Mouse (Mus musculus) layer of hippocampus, adult 18-20 months (tissue): ENCODE measurements around the gene Hcls1. TPM values are rescaled to one million over a fixed set of nuclear protein-coding genes. Genes with fewer than 3 reads are reported as not detected.

Source experiments
- DNase-seq, 2 experiments: peaks; one replicate each; pipeline ENCODE4 v3.0.0; 2022; ENCODE audit warnings: low spot score in 2 of 2
- total RNA-seq, 2 experiments: library from RNA; stranded (reverse); gene quantifications; 2 replicates each; pipeline ENCODE4 v1.2.3; 2021

The Hcls1 gene
- total RNA-seq, 2 experiments from 2014 or later: 3.4 to 4.9 TPM

GRCm38 (mm10) chr16:36929216-36929615 is 5.6 kb upstream of the Hcls1 start:
- no peak for DNase-seq

DNA sequence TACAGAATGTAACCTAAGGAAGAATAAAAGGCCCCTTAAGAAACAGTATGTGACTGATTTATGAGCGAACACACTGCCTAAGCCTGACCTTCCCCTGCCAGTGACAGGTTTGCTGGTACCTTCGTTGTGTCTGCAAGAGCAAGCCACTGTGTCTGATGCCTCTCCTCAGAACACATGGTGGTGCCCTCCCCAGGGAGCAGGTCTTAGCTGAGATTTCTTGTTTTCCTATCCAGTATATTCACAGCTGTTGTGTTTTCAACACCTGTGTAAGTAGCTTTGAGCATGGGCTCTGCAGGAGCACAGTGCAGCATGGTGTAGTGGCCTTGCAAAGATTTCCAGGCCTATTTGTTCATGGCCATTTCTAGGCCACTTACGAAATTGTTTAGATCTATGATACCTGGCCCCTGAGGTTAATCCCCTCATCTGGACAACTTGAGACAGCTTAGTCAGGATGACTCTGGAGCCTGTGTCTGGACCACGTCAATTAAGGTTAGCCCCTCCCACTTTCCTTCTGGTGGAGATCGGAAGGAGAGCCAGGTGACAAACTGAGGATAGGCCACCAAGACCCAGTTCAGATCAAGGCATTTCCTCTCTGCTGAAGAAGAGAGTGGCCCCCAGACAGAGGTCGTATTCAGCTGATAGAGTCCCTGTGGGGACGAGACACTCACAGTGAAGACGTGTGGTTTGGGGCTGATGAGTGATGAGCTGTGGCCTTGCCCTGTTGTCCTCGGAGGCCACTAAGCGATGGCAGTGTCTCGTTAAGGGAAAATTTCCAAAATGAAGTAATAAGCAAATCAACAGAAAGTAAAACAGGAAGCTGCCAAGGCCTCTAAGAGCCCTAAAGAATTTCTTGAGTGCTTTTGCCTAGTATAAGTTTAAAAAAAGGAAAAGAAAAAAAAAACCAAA is 4.3 kb upstream of the Hcls1 start:
- no peak for DNase-seq

DNA sequence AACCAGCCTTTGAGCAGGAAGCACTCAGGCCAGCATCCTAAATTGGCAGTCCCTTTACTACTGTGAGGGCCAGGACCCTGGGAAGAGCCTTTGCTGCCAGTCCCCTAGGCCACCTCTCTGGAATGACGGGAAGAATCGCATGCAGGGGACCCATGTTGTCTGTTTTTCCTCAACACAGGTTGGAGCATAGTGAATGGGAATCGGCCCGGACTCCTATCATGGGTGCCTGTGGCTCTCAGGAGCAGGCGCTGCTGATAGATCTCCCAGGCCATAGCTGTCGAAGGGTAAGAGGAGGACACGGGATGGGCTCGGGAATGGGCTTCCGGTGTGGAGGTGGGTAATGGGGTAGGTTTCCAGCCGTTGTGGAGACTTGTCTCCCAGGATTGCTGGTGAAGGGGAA is 3.4 kb upstream of the Hcls1 start:
- no peak for DNase-seq

DNA sequence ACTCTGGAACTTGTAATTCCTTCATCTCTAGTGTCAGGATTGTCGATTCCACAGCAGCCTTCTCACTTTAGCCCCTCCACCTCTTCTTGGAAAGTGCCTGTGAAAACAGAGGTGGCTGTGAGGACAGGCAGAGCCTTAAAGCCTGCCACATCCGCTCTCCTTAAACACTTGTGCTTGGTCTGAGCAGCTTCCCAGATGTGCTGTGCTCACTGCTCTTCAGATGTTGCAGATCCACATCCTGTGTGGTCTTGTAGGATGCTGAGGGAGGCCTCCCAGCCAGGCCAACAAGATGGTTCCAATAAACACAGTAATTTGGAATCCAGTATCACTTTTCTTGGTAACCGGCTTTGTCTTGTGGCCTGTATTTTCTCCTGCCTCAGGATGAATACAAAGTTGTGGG is 2.8 kb upstream of the Hcls1 start:
- no peak for DNase-seq

DNA sequence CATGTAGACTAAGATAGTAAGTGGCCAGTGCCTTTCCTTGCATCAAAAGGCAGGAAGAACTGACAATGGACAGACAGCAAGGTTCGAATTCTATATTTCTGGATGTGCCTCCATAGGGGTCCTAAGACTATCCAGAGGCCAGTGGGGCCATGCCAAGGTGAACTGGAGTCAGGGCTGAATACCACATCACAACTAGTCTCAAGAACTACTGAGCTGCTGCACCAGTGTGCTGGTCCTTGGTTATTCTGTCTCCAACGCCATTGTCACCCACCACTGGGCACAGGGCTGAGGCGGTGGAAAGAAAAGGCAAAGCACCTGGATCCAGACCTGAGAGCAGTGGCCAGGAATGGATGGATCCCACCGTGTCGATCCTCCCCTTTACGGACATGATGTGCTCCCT is 2.2 kb upstream of the Hcls1 start:
- no peak for DNase-seq

DNA sequence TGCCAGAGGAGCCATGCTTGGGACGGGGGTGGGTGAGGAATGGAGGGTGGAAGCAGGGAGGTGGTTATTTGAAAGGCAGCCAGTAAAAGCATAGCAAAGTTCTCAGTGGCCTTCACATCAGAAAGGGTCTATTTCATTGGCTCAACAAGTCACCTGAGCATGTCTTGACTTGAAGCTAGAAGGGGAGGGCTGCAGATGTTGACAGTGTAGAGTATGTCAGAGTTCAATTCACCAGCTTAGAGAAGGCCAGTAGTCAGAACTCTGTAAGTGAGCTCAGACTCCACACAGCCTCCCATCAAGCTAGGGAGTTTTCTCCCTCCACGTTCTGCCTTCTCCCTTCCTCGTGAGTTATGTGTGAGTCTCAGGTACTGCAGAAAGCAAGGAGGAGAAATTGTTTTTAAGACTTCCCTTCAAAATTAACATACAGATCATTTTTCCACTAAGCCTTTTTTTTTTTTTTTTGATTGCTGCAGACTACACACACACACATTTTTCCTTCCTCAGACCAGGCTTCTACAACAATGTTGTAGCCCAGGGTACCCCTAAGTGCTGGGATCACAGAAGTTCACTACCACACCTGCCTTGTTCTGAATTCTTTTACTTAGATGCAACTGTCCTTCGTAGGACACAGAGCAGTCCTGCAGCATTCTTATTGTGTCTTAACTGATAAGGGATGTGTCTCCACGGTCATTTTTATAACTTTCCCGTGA is 497 bp upstream of the Hcls1 start:
- DNase-seq: no peak

DNA sequence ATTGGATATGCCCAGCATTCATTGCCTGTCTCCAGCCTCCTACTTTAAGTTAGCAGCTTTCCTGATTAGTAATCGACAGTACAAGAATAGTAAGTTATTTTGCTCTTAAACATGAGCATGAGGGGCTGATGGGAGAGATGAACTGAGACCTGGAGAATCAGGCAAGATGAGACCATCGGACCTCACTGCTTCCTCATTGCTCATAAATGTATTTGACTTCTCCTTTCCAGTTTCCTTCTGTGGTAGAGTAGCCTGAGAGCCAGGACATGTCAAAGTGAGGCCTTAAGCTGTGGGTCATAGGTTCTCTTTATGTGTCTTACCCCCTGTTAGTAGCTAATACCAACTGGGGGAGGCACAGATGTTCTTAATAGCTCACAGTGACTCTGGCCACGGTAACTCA is 1.0 kb downstream of the Hcls1 start:
- DNase-seq: no peak

- no peak for DNase-seq
These were observed 6.4 kb downstream of the Hcls1 start for GRCm38 (mm10) chr16:36941137-36941727.

DNA sequence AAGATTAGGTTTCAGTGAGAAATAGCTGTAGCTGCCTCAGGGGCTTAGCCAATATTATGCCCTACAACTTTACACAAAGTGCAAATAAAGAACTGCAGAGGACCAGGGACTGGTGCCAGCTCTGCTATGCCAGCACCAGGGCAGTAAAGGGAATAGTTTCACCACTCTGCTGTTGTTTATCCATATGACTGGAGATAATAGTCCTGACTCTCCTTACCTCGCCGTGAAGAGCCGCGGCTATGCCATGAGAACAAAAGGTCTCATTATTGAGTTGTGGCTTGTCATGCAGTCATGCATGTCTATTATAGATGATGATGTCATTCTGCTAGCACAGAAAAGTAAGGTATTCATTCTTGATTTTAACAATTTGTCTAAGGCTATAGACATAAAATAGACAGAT is 7.1 kb downstream of the Hcls1 start:
- DNase-seq: no peak

DNA sequence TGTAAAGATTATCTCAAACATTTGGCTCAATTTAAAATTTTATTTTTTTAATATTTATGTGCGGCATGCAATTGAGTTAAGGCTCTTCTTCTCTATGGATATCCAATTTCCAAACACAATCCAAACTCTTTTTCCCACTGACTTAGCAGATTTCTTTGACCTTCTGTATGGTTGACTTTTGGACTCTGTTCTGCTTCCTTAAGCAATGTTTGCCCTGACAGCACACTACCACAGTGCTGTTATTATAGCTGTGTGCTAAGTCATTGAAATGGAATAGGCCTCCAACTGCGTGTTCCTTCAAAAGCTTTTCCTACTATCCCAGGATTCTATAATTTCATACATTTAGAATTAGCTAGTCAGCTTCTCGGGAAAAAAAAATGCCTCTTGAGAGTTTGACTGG is 8.8 kb downstream of the Hcls1 start:
- DNase-seq: no peak

DNA sequence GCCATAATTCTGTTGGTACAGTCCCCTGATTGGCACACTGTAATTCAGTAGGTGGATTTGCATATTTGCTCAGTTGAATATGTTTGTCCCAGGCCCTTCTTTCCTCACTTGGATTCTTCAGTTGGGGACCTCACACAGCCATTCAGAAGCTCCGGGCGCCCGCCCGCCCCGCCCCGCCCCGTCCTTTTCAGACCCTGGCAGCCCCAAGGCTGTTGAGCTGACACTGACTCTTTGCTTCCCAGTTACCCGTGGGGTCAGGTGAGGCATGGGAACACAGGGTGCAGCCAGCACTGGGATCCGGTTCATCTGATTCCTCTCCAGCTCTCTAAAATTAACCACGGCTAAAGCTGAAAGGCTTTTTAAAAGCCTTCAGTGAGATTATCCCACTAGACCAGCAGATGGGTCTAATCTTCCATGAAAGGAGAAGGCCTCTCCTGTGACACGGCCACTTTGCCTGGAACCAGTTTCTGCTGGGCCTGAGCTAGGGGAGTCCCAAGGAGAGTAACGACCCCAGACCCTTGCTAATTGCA is 10.2 kb downstream of the Hcls1 start:
- DNase-seq: no peak

- DNase-seq: no peak
These were observed 11.8 kb downstream of the Hcls1 start for GRCm38 (mm10) chr16:36946459-36947159.

GRCm38 (mm10) chr16:36947646-36948197 is 12.9 kb downstream of the Hcls1 start:
- DNase-seq: no peak

DNA sequence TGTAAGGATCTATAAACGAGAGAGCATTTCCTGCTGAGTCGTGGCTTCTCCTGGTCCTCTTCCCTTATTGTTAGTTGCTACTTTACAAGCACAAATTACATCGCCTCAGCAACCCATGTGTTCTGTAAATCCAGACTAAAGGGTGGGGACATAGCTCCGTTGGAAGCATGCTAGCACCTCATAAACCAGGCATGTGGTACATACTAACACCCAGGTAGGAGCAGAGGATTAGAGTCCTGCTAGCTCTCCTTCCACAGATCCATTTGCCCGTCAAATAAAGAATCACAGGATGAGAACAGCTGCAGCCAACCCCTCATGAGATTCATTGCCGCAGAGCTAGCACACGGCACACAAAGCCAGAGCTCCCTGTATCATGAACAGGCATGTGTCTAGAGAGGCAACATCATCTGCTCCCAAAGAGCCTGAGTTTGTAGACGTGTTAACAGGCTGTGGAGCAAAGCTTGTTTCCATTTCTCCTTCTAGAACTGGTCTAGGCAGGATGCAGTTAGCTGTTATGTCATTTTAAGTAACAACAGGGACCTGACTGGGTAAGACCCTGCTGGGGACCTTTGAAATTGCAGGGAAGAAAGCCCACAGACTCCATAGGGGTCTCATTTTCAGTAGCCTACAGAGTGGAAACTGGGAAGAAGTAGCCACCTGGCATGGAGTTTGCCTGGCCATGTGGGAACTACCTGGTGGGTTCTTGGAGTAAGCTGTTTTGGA is 15.0 kb downstream of the Hcls1 start:
- no peak for DNase-seq

GRCm38 (mm10) chr16:36951029-36951428 is 16.2 kb downstream of the Hcls1 start:
- DNase-seq: no peak

GRCm38 (mm10) chr16:36955106-36955505 is 20.3 kb downstream of the Hcls1 start:
- DNase-seq: no peak

- no peak for DNase-seq
These were observed 28.6 kb downstream of the Hcls1 start for GRCm38 (mm10) chr16:36963415-36963814.

DNA sequence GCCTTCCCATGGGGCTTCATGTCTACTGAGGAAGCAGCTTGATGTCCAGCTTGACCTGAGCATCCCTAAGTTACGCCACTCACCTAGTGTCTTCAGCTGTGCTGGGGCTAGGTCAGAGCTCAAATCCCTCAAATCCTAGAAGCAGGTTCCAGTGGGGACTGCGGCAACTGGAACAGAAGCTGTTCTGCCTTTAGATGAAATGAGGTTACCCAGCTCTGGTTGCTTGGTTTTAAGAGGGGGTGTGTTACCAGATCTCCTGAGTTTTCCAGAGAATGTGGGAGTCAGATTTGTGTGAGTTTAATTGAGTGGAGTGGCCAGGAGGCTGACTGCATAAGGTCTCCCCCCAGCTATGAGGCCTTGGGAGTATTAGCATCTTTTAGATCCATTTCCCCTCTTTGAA is 44.3 kb downstream of the Hcls1 start:
- no peak for DNase-seq

GRCm38 (mm10) chr16:36983796-36984195 is 49.0 kb downstream of the Hcls1 start:
- no peak for DNase-seq

DNA sequence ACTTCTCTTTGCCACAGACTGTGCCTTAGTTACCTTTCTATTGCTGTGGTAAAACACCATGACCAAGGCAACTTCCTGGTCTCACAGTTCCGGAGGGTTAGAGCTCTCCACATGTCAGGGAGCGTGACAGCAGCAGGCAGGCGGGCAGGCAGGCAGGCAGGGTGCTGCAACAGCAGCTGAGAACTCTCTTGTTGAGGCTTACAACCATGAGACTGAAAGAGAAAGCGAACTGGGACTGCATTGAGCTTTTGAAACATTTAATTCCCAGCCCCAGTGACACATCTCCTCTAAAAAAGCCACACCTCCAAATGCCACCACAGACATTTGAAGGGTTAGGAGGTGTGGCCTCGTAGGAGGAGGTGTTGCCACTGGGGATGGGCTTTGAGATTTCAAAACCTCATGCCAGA is 50.9 kb downstream of the Hcls1 start:
- DNase-seq: no peak
